Mouse (Mus musculus) brain, adult 10 weeks (tissue): Measurements from ENCODE around the gene Zdhhc17. TPM values are rescaled to one million over a fixed set of nuclear protein-coding genes. Genes with fewer than 3 reads are reported as not detected.

Experiments used
- polyA plus RNA-seq: library from polyadenylated mRNA; stranded (reverse); fragments of 350-450 nt; fragmentation: Illumina TruSeq; extraction: RNeasy Lipid Tissue Mini Kit (QIAGEN cat#74804); gene quantifications from one replicate; pipeline ENCODE4 v1.2.3, GENCODE M21; 2015; ENCODE audit warnings: low read depth, low replicate concordance

The Zdhhc17 gene
- 82.3 TPM for polyA plus RNA-seq

DNA sequence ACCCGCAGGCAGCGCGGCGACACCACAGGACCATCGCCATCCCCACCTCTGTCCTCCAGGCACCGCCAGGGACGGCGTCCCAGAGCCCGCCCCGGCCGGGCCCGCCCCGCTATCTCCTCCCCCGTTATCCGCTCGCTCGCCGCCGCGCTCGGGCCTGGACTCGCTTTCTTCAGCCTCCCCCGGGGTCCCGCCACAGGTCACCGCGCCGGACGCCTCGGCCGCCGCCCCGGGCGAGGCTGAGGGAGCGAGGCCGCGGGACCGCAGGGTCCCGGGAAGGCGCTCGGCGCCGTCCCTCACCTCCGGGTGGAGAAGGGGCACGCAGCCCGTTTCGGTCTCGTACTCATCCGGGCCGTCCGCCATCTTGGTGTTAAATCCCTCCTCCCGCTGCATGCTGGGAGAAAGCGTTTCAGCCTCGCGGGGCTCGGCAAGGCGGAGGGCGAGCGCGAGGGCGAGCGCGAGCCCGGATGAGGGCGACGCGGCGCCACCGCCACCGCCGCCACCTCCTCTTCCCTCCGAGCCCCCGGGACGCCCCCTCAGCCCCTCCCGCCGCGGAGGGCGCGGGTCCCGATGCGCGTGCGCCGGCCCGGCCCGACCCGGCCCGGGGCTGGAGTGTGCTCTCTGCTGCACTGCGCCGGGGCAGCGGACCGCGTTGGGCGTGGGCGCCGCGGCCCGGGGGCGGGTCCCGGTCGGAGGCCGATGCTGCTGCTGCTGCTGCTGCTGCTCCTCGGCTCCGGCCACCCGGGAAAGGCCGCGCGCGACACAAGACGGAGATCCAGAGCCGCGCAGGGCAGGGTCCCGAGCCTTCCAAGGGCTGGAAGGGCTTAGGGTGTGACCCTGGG lies at the start of gene Zdhhc17:
Gene Zdhhc17, minus strand, starts transcription at position 500 of the 839 bp plus-strand sequence.

GRCm38 (mm10) chr10:110919531-110920343 lies 90.2 kb downstream of the Zdhhc17 start, which contains the start of gene Csrp2:
Csrp2 (plus strand) TSS chr10:110919789.

Other genes starting within 250 kb of the Zdhhc17 start
- 19.1 TPM for gene Csrp2, start 90.4 kb downstream of the Zdhhc17 start, polyA plus RNA-seq
- 54.2 TPM for gene Osbpl8, start 154.6 kb upstream of the Zdhhc17 start, polyA plus RNA-seq